Mouse (Mus musculus): ENCODE measurements around the gene Tulp3.

GRCm38 (mm10) chr6:128346782-128347181 lies 8.9 kb downstream of the Tulp3 start:
- TF ChIP-seq CTCF (IDR thresholded peaks at IDR 0.05; ENCODE audit: low read depth, low read length) (no peak), POLR2A (IDR thresholded peaks at IDR 0.05; ENCODE audit: borderline replicate concordance, low read depth, low read length) (no peak)

All from bone marrow macrophage, adult 2 months (primary cell).